Mouse (Mus musculus): Measurements from ENCODE around the gene Cntnap2.

DNA sequence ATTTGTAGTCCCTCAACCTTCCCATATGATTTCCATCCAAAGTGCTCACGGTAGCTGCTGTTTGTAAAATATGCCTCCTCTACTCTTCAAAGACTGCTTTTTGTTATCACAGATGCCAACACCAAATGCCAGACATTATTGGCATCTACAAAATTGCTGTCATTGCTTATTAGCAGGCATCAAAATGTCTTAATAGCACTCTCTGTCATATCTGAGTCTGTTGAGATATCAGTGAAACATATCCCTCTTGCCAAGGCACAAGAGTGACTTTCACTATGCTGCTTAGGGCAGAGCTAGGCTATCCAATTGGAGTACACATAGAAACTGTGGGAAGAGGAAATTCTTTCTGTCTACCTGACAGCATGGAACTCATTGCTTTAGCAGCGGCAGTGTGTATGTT is 1301.9 kb downstream of the Cntnap2 start:
- no peak for TF ChIP-seq EP300 (IDR thresholded peaks at IDR 0.05; ENCODE audit: low read depth)
- no peak for TF ChIP-seq CTCF (IDR thresholded peaks at IDR 0.05; ENCODE audit: low read depth)
